Mouse (Mus musculus) macrophage (primary cell): Measurements from ENCODE around the gene Asb6. TPM values are rescaled to one million over a fixed set of nuclear protein-coding genes. Genes with fewer than 3 reads are reported as not detected.

Experiments
- H3K27ac ChIP-seq: fragments of 350-480 bp; formaldehyde crosslinking; 2 replicates; pipeline ENCODE4 v1.9.0; 2021
- H3K36me3 ChIP-seq: fragments of 350-480 bp; formaldehyde crosslinking; 2 replicates; pipeline ENCODE4 v1.9.0; 2021; ENCODE audit errors: inconsistent target
- H3K4me3 ChIP-seq: fragments of 350-480 bp; formaldehyde crosslinking; 2 replicates; pipeline ENCODE4 v1.9.0; 2021; ENCODE audit errors: inconsistent target
- H3K79me2 ChIP-seq: fragments of 350-480 bp; formaldehyde crosslinking; 2 replicates; pipeline ENCODE4 v1.9.0; 2021; ENCODE audit errors: inconsistent target
- WGBS: methylation state at CpG from one replicate; pipeline ENCODE4 v1.1.7; 2026; ENCODE audit warnings: inconsistent platforms; ENCODE audit not compliant: missing documents; 5-methylcytosine and 5-hydroxymethylcytosine counted together
- polyA plus RNA-seq: library from polyadenylated mRNA; stranded (reverse); fragments of 250-400 nt; gene quantifications from 3 replicates; pipeline ENCODE4 v1.2.4, GENCODE M21; 2018; ENCODE audit warnings: inconsistent platforms

The Asb6 gene
- polyA plus RNA-seq, 1 experiment from 2014 or later, result 20.4 TPM

DNA sequence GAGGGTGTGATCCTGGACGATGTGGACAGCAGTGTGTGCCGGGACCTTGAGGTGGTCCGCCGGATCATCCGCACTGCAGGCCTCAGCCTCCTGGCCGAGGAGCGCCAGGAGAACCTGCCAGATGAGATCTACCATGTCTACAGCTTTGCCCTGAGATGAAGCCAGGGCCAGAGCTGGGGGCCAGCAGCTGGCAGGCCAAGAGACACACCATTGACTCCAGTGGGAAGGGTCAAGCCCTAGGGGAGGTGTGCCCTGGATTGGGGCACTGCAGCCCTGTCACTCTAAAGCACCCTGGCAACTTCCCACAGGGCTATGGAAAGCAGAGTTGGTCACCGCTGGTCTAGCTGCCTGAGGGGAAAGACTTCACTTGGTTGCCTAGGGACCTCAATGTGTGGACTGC is 7.7 kb downstream of the Asb6 start:
- peaks cover 22% of the 10 kb centered on the region for H3K79me2 ChIP-seq
- 91% methylated on average over 8 of the region's 8 CpGs for WGBS
- peaks cover 49% of the 10 kb centered on the region for H3K36me3 ChIP-seq
- H3K4me3 ChIP-seq, result no peak overlapping the region
- H3K27ac ChIP-seq, result no peak overlapping the region

DNA sequence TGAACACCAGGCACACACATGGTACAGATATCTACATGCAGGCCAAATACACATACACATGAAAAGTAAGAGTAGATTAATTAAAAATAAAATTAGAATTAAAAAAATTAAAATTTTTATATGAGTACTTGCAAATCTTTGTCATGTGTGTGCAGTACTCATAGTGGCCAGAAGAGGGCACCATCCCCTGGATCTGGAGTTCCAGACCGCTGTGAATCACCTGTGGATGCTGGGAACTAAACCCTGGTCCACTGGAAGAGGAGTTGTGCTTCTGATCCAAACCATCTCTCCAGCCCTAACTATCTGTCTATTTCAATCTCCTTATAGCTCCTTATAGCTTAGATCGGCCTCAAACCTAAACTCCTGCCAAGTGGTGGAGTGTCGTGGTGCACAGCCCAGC is 9.1 kb downstream of the Asb6 start:
- no peak overlapping the region for H3K27ac ChIP-seq
- H3K36me3 ChIP-seq, result peaks cover 47% of the 10 kb centered on the region
- H3K79me2 ChIP-seq, result peaks cover 8% of the 10 kb centered on the region
- 100% methylated on average over 3 of the region's 3 CpGs for WGBS
- no peak overlapping the region for H3K4me3 ChIP-seq

DNA sequence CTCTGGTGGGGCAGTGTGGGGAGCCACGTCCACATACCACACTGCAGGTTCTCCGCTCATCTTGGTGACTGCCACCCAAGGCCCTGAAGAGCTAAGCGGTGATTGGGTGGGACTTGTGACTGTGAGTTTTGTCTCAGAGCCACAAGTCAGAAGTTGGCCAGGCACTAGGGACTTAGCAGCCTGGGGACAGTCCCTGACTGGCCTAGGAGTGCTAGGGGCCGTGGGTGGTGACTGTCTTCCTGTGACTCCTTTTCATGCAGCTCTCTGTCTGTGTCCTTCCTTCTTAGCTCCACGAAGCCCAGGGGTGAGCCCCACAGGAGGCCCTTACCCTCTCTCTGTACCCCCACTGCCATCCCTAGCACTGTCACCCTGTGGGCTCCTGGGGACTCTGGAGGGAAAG is 10.3 kb downstream of the Asb6 start:
- no peaks in the 10 kb centered on the region; the same call in 1 of the 2 replicates for H3K79me2 ChIP-seq
- WGBS, result 94% methylated on average over 5 of the region's 5 CpGs
- H3K36me3 ChIP-seq, result peaks cover 35% of the 10 kb centered on the region

DNA sequence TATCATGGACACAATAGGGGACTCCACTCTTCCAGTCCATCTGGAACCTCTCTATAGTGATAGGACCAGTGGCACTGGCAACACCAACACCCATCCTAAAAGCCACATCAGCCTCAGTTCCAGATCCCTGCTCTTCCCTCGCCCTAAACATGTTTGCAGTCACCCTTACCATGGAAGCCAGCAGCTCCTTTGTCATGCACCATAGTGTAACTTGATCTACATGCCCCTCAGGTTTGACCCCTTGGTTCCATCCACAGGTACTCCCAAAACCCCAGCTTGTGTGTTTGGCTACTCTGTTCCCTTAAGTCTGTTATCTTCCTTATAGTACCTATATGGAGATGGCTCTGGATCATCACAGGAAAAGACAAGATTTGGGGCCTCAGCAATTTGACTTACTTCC is 13.8 kb downstream of the Asb6 start:
- Histone ChIP-seq H3K36me3 (peaks cover 14% of the 10 kb centered on the region; the same call in 1 of the 2 replicates), H3K4me3 (no peak overlapping the region), H3K27ac (no peak overlapping the region), H3K79me2 (peaks cover 17% of the 10 kb centered on the region; the same call in 1 of the 2 replicates)
- WGBS, result 91% methylated on average over 1 of the region's 1 CpGs

More for the DNA sequence above, 10.3 kb downstream of the Asb6 start:
- 0 out of 2 replicates have a peak overlapping the region, but pooled peaks have one; percentile 7 for H3K27ac ChIP-seq
- no peak overlapping the region for H3K4me3 ChIP-seq

DNA sequence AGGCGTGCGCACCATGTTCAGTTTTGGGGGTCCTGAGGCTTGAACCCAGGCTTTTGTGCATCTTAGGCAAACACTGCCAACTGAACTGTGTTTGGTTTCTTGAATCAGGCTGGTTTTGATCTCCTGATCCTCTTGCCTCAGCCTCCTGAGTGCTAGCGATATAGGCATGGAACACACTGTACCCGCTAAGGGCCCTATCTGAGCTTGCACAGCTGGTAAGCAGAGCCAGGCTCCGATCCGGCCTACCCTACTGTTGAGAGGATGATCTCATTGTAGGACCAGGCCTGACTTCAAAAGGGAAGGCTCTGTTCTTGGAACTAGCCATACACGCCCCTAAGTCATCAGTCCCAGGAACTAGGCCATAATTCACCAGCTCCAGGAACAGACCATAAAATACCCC is 19.6 kb downstream of the Asb6 start:
- Histone ChIP-seq H3K4me3 (no peak overlapping the region), H3K36me3 (0 out of 2 replicates have a peak, but pooled peaks cover 5% of the 10 kb centered on the region)
- 97% methylated on average over 7 of the region's 7 CpGs for WGBS

DNA sequence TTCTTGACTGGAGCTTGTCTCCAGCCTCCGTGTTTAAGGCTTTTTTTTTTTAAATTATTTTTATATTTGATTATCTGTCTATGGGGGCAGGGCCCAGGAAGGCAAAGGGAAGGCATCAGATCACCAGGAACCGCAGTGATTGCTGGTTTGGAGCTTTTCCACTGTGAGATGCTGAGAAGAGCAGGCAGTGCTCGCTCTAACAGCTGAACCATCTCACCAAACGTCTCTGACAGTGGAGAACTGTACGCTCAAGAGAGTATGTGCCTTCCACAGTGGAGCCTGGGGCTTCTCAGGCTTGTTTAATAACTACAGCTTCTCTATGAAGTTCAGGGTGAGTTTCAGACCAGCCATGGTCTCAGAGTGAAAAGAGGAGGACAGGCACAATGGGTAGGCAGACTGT is 20.6 kb downstream of the Asb6 start:
- WGBS, result 89% methylated on average over 5 of the region's 5 CpGs
- 0 out of 2 replicates have a peak, but pooled peaks cover 5% of the 10 kb centered on the region for H3K36me3 ChIP-seq
- no peak overlapping the region for H3K27ac ChIP-seq
- H3K4me3 ChIP-seq, result no peak overlapping the region
- peaks cover 53% of the 10 kb centered on the region for H3K79me2 ChIP-seq

More for the DNA sequence above, 19.6 kb downstream of the Asb6 start:
- Histone ChIP-seq H3K27ac (no peak overlapping the region), H3K79me2 (peaks cover 53% of the 10 kb centered on the region)

DNA sequence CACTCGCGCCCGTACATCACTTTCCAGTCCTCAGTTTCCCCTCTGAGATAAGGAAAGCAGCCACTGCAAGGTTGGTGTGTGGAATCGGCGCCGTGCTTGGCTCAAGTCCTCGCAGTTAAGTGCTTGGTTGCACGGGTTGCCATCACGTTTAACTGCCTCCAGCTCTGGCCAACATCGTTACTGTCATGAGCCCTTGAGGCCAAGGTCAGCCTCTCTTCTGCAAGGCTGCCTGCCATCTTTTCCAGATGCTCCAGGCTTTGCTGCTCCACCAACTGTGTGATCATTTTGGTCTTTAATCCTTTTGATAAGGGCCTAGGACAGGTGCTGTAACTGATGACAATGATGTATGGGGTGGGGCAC is 21.9 kb downstream of the Asb6 start:
- 0 out of 2 replicates have a peak, but pooled peaks cover 3% of the 10 kb centered on the region for H3K36me3 ChIP-seq
- H3K4me3 ChIP-seq, result peak overlapping the region; percentile 68
- WGBS, result 3% methylated on average over 10 of the region's 10 CpGs
- peaks cover 53% of the 10 kb centered on the region for H3K79me2 ChIP-seq
- H3K27ac ChIP-seq, result peak overlapping the region; percentile 36

DNA sequence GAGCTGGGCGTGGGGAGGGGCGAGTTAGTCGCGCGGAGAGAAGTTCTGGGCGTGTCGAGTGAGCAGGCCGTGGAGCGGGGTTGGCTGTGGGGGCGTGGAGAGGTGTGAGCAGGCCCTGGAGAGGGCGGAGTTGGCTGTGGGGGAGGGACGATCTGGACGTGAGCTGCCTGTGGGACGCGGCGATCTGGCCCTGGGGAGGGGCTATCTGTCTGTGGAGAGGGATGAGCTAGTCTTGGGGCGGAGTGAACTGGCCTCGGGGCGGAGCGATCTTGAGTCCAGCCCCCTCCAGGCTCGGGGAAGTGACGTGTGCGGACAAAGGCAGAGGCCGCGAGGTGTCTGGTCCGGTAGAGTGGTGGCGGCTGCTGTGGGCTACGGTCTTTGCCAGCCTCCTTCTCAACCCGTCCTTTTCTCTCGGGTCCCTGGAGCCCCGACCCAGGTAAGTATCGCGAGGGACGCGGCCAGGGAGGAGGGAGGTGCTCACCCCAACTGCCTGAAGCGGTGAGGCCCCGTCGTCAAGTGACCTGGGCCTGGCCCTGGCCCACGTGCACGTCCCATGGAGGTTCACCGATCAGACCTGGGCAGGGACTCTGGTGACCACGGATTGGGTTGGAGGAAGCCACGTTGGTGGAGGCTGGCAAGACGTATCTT is 22.4 kb downstream of the Asb6 start, which contains the start of gene Ntmt1:
Gene Ntmt1, plus strand, starts transcription at position 179 of the 648 bp plus-strand sequence.
- WGBS, result 2% methylated on average over 44 of the region's 44 CpGs
- H3K27ac ChIP-seq, result peak within 1 kb of the TSS; percentile 36

DNA sequence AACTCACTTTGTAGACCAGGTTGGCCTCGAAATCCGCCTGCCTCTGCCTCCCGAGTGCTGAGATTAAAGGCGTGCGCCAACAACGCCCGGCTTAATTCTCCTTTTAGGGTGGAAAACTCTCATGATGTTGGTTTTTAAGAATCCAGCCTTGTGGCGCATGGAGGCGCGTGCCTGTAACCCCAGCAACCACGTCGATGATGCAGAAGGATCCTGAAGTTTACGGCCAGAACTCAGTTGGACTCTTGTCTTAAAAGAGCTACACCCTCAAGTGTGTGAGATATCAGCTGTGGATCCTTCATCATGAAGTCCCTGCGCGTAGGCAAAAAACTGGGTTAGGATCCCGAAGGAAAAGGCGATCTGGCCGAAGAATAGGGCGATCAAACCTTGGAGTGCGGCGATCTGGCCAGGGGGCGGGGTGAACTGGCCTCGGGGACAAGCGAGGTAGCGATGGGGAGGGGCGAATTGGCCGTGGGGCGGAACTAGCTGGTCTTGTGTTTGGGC is 22.9 kb downstream of the Asb6 start:
- Histone ChIP-seq H3K27ac (no peak overlapping the region), H3K79me2 (peaks cover 42% of the 10 kb centered on the region)

More for the DNA sequence above, 22.4 kb downstream of the Asb6 start, which contains the start of gene Ntmt1:
- peak within 1 kb of the TSS; percentile 68 for H3K4me3 ChIP-seq
- H3K79me2 ChIP-seq, result peaks cover 48% of the 10 kb centered on the region
- H3K36me3 ChIP-seq, result no peaks in the 10 kb centered on the region

DNA sequence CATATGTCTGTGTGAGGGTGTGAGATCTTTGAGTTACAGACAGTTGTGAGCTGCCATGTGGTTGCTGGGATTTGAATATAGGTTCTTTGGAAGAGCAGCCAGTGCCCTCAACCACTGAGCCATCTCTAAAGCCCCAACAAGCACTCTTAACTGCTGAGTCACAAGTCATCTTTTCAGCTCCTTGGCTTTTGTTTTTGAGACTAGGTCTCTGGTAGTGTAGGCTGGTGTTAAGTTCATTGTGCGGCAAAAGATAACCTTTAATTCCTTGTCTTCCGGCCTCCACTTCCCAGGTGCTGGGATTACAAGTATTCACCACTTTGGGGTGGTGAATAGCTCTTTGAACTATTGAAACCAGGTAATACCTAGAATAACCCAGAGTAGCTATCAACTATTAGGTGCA is 24.1 kb downstream of the Asb6 start:
- WGBS, result 97% methylated on average over 2 of the region's 2 CpGs
- H3K36me3 ChIP-seq, result no peaks in the 10 kb centered on the region
- no peak overlapping the region for H3K4me3 ChIP-seq
- no peak overlapping the region for H3K27ac ChIP-seq
- H3K79me2 ChIP-seq, result peaks cover 32% of the 10 kb centered on the region

More for the DNA sequence above, 22.9 kb downstream of the Asb6 start:
- 10% methylated on average over 27 of the region's 28 CpGs for WGBS
- Histone ChIP-seq H3K4me3 (peak overlapping the region; percentile 34), H3K36me3 (no peaks in the 10 kb centered on the region)

DNA sequence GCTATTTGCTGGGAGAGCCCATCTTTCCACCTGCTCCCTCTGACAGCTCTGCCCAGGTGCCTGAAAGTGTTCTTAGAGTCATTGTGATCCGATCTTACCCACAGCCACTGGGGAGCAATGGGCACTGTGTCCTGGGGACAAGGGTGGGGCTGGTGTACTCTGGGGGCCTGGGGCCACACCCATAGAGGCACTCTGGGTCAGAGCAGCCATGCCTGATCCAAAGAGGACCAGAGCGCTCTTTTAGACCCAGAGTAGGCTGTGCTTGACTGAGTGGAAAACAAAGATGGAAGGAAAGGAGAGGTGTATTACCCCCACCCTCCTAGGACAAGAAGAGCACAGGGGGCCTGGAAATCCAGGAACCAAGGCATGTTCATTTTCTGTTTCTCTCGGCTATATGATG is 26.5 kb downstream of the Asb6 start, which contains the start of gene 1700001O22Rik:
Gene 1700001O22Rik, minus strand, starts transcription at position 58 of the 400 bp plus-strand sequence.
- Histone ChIP-seq H3K27ac (no peak within 1 kb of the TSS), H3K4me3 (no peak within 1 kb of the TSS), H3K79me2 (peaks cover 8% of the 10 kb centered on the region), H3K36me3 (no peaks in the 10 kb centered on the region)
- 100% methylated on average over 3 of the region's 3 CpGs for WGBS

DNA sequence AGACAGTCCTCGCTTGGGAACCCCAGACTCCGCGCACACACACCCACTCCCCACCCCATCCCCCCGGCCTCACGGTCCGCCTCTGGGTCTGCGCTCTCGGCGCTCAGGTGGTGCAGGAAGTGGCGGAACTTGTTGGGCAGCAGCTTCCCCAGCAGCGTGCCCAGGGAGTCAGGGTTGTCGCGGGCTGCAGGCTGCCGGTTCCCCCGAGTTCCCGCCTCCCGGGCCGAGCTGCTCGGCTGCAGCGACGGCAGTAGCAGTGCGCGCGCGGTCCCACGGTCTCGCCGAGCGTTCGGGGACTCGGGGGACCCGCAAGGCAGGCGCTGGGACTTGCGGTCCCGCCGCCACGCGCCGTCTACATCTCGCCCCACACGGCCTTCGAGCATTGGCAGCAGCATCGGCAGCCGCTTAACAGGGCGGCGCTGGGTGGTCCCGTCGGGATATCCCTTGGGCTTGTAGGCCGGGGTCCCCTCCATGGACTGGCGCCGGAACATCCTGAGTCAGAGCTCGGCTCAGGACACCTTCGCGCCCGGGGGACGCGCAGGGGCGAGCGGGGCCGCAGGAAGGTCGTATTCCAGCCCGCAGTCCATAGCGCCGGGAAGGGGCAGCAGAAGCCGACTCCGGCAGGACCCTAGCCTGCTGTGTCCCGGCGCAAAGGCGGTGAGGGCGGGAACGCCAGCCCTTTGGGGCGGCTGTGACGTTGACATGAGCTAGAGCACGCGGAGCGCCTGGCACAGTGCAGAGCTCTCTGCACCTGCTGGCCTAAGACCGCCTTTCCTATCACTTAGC is 28.9 kb downstream of the Asb6 start:
- Histone ChIP-seq H3K36me3 (no peaks in the 10 kb centered on the region), H3K27ac (no peak overlapping the region), H3K4me3 (no peak overlapping the region), H3K79me2 (no peaks in the 10 kb centered on the region)
- WGBS, result 2% methylated on average over 76 of the region's 77 CpGs

DNA sequence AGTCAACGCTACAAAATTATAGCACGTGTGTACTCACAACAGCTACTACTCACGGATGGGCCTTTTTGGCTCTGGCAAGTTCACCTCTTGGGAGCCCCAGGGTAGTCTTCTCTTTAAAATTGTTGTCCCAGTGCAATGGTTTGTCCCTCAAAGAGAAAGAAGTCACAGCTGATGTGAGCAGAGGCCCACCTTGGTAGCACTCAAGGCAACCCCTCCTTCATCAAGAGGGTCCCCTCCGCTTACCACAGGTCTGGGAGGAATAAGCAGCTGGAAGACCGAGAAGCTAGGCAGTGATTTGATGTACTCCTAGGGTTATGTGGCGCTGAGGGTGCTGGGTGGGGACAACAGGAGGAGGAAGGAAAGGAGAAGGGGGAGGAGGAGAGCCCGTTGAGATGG is 29.5 kb downstream of the Asb6 start:
- Histone ChIP-seq H3K4me3 (no peak overlapping the region), H3K79me2 (no peaks in the 10 kb centered on the region), H3K27ac (no peak overlapping the region), H3K36me3 (no peaks in the 10 kb centered on the region)
- 62% methylated on average over 6 of the region's 7 CpGs for WGBS

DNA sequence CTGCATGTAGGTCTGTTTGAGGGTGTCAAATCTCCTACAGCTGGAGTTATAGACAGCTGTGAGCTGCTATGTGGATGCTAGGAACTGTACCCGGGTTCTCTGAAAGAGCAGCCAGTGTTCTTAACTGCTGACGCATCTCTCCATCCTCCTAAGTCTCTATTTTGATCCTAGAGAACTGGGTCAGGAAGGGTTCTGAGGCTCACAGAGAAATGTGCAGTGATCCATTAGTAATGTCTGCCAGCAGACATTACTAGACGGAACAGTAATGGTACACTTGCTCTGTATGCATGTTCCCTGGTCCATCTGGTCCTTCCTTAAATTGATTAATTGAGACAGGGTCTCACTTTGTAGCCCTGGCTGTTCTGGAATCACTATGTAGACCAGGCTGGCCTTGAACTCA is 30.7 kb downstream of the Asb6 start:
- Histone ChIP-seq H3K4me3 (no peak overlapping the region), H3K27ac (no peak overlapping the region), H3K79me2 (no peaks in the 10 kb centered on the region), H3K36me3 (no peaks in the 10 kb centered on the region)
- WGBS, result 93% methylated on average over 3 of the region's 3 CpGs

DNA sequence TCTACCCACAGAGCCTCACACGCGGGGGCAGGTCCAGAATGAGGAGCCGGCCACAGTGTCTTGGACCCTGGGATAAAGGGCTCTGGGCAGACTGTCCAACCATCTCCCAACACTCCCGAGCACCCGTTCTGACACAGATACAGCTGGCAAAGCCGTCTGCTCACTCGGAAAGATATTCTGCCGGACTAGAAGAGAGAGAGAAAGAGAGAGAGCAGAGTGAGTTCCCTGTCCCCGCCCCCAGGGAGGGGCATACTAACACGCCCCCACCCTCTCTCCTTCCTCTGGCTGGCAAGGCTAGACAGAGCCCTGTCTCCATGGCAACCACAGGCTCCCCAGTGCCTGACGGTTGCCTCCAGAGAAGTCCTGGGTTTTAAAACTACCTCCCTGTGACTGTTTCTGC is 33.8 kb downstream of the Asb6 start:
- no peaks in the 10 kb centered on the region for H3K79me2 ChIP-seq
- 4% methylated on average over 9 of the region's 11 CpGs for WGBS
- H3K4me3 ChIP-seq, result peak overlapping the region; percentile 10
- H3K27ac ChIP-seq, result no peak overlapping the region
- no peaks in the 10 kb centered on the region for H3K36me3 ChIP-seq
